Mouse (Mus musculus) bone marrow macrophage, adult 2 months (primary cell): ENCODE data around the gene Tor1b.

ENCODE experiments used
- CTCF ChIP-seq: IDR thresholded peaks from 2 replicates; pipeline ENCODE4 v1.5.1; 2012; ENCODE audit warnings: low read depth, mild to moderate bottlenecking, low read length, moderate library complexity
- POLR2A ChIP-seq: IDR thresholded peaks from 2 replicates; pipeline ENCODE4 v1.6.1; 2012; ENCODE audit warnings: mild to moderate bottlenecking, low read depth, low read length, borderline replicate concordance

- TF ChIP-seq CTCF (no peak), POLR2A (no peak)
Observed at GRCm38 (mm10) chr2:30918780-30919329, 33.9 kb upstream of the Tor1b start.
